30 mouse cellular contexts compared by ENCODE assay signal in the genomic region with DNA sequence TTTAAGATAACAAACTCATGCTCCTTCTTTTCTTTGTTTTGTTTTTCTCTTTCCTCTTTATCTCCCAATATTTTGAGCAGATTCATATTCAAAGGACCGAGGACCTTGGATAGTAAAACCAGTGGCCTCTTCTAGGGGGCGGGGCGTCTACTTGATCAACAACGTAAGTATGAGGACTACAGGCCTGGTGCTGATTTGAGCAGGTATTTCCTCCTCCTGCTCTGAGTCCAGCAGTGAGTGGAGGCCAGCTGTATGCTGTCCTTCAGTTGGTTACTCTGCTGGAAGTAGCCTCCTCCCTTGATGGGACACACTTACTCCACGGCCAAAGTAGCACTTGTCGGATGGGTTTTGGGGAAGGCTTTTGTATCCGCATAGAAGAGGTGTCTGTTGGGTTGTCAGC.
"Had no signal": no experiment of that assay in that cellular context is flagged by ENCODE, and none has a peak within 500 bp of the region (broad histone marks: within the 10 kb centered on the region; RNA-seq: fewer than 3 reads in every experiment).

No protein-coding gene starts in this region.

- H3K27me3 ChIP-seq: heart, embryonic 12.5 days; heart, embryonic 13.5 days; heart, embryonic 15.5 days; hindbrain, embryonic 12.5 days; hindbrain, embryonic 13.5 days; hindbrain, embryonic 15.5 days; intestine, embryonic 15.5 days; kidney, embryonic 15.5 days had no signal

- H3K4me3 ChIP-seq: heart, embryonic 12.5 days; heart, embryonic 13.5 days; heart, embryonic 15.5 days; hindbrain, embryonic 10.5 days; hindbrain, embryonic 12.5 days; hindbrain, embryonic 13.5 days; hindbrain, embryonic 15.5 days; intestine, embryonic 15.5 days; kidney, embryonic 15.5 days; layer of hippocampus, adult 2 months; left cerebral cortex, adult 2 months had no signal

- DNase-seq: heart, postnatal 10 days; heart, postnatal 14 days; heart, postnatal 36 days; heart, postnatal 4 days; kidney, adult 11 months; kidney, adult 18-20 months; kidney, adult 2 months; kidney, adult 8-10 months; kidney, adult 9 months; kidney, postnatal 10 days; kidney, postnatal 14 days; kidney, postnatal 25 days; kidney, postnatal 36 days; kidney, postnatal 4 days; layer of hippocampus, adult 9-11 months; layer of hippocampus, postnatal 36 days had no signal

- H3K9me3 ChIP-seq: heart, embryonic 12.5 days; heart, embryonic 13.5 days; heart, embryonic 15.5 days; hindbrain, embryonic 10.5 days; hindbrain, embryonic 12.5 days; hindbrain, embryonic 13.5 days; hindbrain, embryonic 15.5 days; intestine, embryonic 15.5 days; kidney, embryonic 15.5 days had no signal

- H3K36me3 ChIP-seq: intestine, embryonic 15.5 days had no signal

- H3K27ac ChIP-seq: heart, embryonic 13.5 days; heart, embryonic 15.5 days; hindbrain, embryonic 10.5 days; hindbrain, embryonic 12.5 days; hindbrain, embryonic 13.5 days; hindbrain, embryonic 14.5 days; hindbrain, embryonic 15.5 days; hindbrain, postnatal 0 days; intestine, embryonic 15.5 days; kidney, embryonic 15.5 days; kidney, postnatal 0 days; layer of hippocampus, adult 2 months; left cerebral cortex, adult 2 months had no signal

- H3K4me1 ChIP-seq: heart, embryonic 12.5 days; hindbrain, embryonic 10.5 days; hindbrain, embryonic 15.5 days; intestine, embryonic 15.5 days; kidney, embryonic 15.5 days had no signal
